Mouse (Mus musculus) megakaryocyte, embryonic 14.5 days (primary cell): Measurements from ENCODE around the gene Bcas1. TPM values are rescaled to one million over a fixed set of nuclear protein-coding genes. Genes with fewer than 3 reads are reported as not detected.

Source experiments
- H3K27me3 ChIP-seq: replicated peaks from 2 replicates; pipeline ENCODE3; 2012; ENCODE audit warnings: inconsistent platforms
- H3K36me3 ChIP-seq: replicated peaks from 2 replicates; pipeline ENCODE3; 2012; ENCODE audit warnings: low read length, inconsistent platforms, mixed read lengths
- H3K4me1 ChIP-seq: 2 replicates; pipeline ENCODE4 v1.6.1; 2012; ENCODE audit warnings: inconsistent platforms
- H3K4me3 ChIP-seq: replicated peaks from 2 replicates; pipeline ENCODE3; 2012; ENCODE audit warnings: moderate library complexity, mild to moderate bottlenecking, inconsistent platforms
- H3K9me3 ChIP-seq: 2 replicates; pipeline ENCODE4 v1.6.1; 2012; ENCODE audit warnings: inconsistent platforms
- FLI1 ChIP-seq: IDR thresholded peaks from 2 replicates; pipeline ENCODE4 v1.6.1; 2012; ENCODE audit warnings: low read length, inconsistent platforms, mixed read lengths
- GATA1 ChIP-seq: IDR thresholded peaks from 3 replicates; pipeline ENCODE4 v1.6.1; 2012; ENCODE audit warnings: mixed read lengths, low read length, inconsistent platforms, borderline replicate concordance
- polyA plus RNA-seq: library from polyadenylated mRNA; stranded (reverse); fragments of >175 nt; gene quantifications from 2 replicates; pipeline ENCODE4 v1.2.3, GENCODE M21; 2012; ENCODE audit warnings: low replicate concordance; ENCODE audit not compliant: insufficient read depth

The Bcas1 gene
- polyA plus RNA-seq, result not detected in 2 replicates

DNA sequence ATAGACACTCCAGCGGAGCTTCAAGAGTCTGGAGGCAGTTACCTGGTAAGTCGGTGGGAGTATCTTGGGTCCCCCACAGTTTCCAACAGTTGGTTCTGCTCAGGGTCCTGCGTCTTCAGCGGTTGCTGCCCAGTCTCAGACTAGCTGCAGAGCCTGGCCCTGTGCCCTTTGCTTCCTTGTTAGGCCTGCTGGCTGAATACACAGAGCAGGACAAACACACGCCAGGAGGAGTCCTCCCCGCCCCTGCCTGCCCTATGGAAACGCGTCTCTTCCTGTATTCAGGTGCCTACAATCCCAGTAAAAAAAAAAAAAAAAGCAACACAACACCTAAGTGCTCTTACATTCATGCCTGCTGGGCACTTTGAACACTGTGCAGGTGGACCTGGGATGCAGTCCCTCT is at the start of gene Bcas1:
TSS of gene Bcas1 (minus strand) at position 142 of the 400 bp plus-strand sequence.
- Histone ChIP-seq H3K36me3 (no peaks in the 10 kb centered on the region), H3K9me3 (peaks cover 18% of the 10 kb centered on the region), H3K4me3 (no peak within 1 kb of the TSS), H3K4me1 (no peaks in the 10 kb centered on the region), H3K27me3 (no peaks in the 10 kb centered on the region)
- TF ChIP-seq GATA1 (no peak), FLI1 (no peak)

DNA sequence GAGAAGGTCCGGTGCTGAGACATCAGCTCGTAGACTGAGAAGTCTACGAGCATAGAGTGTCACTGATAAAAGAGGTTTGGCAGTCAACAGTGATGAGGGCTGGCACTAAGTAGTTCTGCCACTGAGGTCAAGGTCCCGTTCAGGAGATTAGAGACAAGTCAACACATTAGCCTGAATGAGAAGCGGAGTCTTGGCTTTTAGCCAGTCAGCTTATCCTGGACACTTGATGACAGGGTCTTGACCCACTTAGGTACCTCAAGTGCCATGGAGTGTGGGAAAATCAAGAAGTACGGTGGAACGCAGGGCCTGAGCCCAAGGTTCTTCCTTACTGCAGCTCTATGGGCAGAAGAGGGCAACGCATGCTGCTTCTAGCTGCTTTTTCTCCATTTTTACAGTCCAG is 49.0 kb upstream of the Bcas1 start:
- Histone ChIP-seq H3K4me3 (no peak overlapping the region), H3K9me3 (peaks cover 25% of the 10 kb centered on the region)

DNA sequence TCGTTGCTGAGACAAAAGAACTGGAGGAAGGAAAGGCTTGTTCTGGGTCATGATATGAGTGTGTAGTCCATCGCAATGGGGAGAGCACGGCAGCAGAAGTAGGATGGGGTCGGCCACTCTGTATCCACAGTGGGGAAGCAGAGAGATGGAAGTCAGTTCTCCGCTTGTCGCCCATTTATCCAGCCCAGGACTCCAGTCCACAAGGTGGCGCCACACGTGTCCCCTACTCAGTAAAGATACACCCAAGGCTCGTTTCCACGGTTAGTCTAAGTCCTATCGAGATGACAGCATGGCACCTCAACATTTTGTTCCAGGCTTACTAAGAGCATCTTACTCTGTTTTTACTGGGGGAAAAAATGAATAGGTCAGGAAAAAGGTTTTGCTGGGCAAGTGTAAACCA is 48.6 kb upstream of the Bcas1 start:
- H3K36me3 ChIP-seq, result no peaks in the 10 kb centered on the region
- peaks cover 25% of the 10 kb centered on the region for H3K9me3 ChIP-seq
- no peak overlapping the region for H3K4me3 ChIP-seq
- TF ChIP-seq GATA1 (no peak), FLI1 (no peak)
- H3K27me3 ChIP-seq, result peaks cover 49% of the 10 kb centered on the region
- H3K4me1 ChIP-seq, result no peaks in the 10 kb centered on the region

More for the DNA sequence above, 49.0 kb upstream of the Bcas1 start:
- TF ChIP-seq GATA1 (no peak), FLI1 (no peak)
- Histone ChIP-seq H3K36me3 (no peaks in the 10 kb centered on the region), H3K4me1 (no peaks in the 10 kb centered on the region), H3K27me3 (peaks cover 45% of the 10 kb centered on the region)

DNA sequence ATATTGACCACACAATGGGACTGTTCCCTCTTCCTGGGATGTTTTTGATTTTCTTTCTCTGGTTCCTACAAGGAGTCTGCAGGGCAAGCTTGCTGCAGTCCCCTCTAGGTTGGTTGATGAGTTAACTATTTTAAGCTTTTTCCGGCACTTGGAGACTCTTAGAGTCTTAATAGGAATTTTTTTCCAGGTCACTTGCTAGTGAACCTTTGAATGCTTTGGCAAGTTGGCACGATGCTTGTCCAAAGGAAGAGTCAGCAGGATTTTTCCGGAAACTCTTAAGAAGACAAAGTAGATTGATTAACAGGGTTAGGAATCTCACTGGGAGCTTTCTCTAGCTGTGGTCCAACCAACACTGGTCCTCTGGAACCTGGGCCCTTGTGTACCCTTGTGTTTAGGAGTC is 47.5 kb upstream of the Bcas1 start:
- TF ChIP-seq FLI1, result no peak
- no peak for TF ChIP-seq GATA1
- H3K4me3 ChIP-seq, result no peak overlapping the region
- no peaks in the 10 kb centered on the region for H3K36me3 ChIP-seq
- peaks cover 6% of the 10 kb centered on the region for H3K4me1 ChIP-seq
- peaks cover 21% of the 10 kb centered on the region for H3K9me3 ChIP-seq
- peaks cover 49% of the 10 kb centered on the region for H3K27me3 ChIP-seq

DNA sequence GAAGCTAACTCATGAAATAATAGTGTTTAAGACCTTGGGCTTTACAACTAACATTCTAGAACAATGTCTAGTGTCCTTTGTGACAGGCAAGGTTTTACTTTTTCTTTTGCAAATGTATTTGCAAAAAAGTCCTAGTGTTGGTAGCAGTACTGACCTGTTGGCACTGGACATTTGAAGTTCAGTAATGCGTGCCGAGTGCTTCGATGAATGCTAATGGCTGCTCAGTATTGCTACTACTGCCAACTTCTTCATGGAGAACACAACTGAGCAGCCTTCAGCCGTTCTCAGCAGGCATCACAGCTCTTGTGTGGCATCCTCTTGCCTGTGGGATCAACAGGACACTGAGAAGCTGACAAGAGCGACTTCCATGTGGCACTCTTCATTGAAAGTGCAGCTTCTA is 46.5 kb upstream of the Bcas1 start:
- no peak overlapping the region for H3K4me3 ChIP-seq
- H3K4me1 ChIP-seq, result peaks cover 16% of the 10 kb centered on the region
- H3K9me3 ChIP-seq, result peaks cover 21% of the 10 kb centered on the region
- H3K27me3 ChIP-seq, result peaks cover 51% of the 10 kb centered on the region
- TF ChIP-seq GATA1 (no peak), FLI1 (no peak)
- H3K36me3 ChIP-seq, result no peaks in the 10 kb centered on the region

GRCm38 (mm10) chr2:170470591-170470990 is 42.9 kb upstream of the Bcas1 start:
- H3K4me1 ChIP-seq, result peaks cover 18% of the 10 kb centered on the region
- no peak for TF ChIP-seq GATA1
- no peak for TF ChIP-seq FLI1
- no peak overlapping the region for H3K4me3 ChIP-seq
- peaks cover 58% of the 10 kb centered on the region for H3K27me3 ChIP-seq
- peaks cover 23% of the 10 kb centered on the region for H3K9me3 ChIP-seq
- H3K36me3 ChIP-seq, result no peaks in the 10 kb centered on the region

DNA sequence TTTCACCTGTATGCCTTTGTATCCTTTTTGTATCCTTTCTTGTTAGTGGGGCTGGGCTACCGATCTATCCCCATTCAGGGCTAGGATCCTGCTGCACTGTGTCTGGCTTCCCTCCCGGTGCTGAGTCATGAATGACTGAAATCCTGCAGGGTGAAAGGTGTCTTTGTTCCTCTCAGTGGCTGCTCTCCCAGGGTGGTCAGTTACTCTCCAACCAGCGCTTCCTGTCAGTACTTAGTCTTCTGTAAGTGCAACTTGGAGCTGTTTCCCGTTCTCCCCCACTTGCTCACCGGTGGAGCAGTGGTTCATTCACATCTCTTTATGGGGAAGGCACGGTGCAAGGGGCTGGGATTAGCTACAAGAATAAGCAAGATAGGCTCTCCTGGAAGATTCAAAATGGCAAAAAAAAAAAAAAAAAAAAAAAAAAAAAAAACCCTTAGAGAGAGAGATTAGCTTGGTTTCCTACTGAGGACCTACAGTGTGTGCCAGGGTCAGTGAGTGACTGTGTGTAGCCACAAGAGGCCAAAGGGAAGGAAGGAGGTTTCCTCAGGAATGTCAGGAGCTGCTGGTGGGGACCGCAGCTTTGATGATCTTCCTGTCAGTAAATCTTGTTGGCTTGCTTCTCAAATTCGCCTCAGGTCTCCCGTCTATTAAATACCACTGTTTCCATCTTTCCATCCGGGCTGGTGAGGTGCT is 42.1 kb upstream of the Bcas1 start:
- H3K36me3 ChIP-seq, result no peaks in the 10 kb centered on the region
- peaks cover 58% of the 10 kb centered on the region for H3K27me3 ChIP-seq
- H3K9me3 ChIP-seq, result peaks cover 23% of the 10 kb centered on the region
- peaks cover 18% of the 10 kb centered on the region for H3K4me1 ChIP-seq
- no peak overlapping the region for H3K4me3 ChIP-seq
- TF ChIP-seq FLI1 (no peak), GATA1 (no peak)

DNA sequence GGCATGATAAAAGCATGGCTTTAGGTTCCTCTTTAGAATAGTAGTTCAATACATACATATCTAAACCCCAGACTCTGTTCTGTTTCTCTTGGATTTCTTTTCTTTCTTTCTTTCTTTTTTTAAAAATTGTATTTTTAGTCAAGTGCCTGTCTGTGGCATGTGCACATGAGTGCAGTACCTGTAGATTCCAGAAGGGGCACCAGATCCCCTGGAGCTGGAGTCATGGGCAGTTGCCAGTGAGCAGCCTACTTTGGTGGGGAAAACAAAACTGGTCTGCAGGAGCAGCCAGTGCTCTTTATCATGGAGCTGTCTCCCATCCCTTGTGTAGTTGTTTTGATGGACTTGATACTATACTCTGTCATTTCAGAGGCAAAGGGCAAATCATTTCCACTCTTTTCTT is 40.4 kb upstream of the Bcas1 start:
- Histone ChIP-seq H3K27me3 (peaks cover 53% of the 10 kb centered on the region), H3K4me3 (no peak overlapping the region), H3K9me3 (peaks cover 15% of the 10 kb centered on the region), H3K4me1 (peaks cover 18% of the 10 kb centered on the region), H3K36me3 (no peaks in the 10 kb centered on the region)
- TF ChIP-seq FLI1 (no peak), GATA1 (no peak)

DNA sequence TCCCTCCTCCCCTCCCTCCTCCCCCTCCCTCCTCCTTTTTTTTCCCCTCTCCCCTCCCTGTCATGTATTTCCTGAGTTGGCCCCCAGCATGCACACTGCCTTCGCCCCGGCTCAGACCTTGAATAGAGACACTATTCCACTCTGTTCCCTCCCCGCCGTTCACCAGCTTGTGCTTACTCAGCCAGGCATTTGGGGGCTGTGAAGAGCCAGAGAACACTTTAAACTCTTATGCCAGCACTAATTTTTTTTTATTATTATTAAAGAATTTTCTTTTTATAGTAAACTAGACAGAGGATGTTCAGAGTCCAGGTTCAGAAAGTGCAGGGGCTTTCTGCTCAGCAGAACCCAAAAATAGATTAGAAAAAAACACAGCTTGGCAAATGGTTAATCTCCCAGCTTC is 37.2 kb upstream of the Bcas1 start:
- no peak for TF ChIP-seq GATA1
- no peak for TF ChIP-seq FLI1
- H3K9me3 ChIP-seq, result peaks cover 13% of the 10 kb centered on the region
- H3K4me1 ChIP-seq, result peaks cover 9% of the 10 kb centered on the region
- H3K36me3 ChIP-seq, result no peaks in the 10 kb centered on the region
- peaks cover 50% of the 10 kb centered on the region for H3K27me3 ChIP-seq
- no peak overlapping the region for H3K4me3 ChIP-seq

DNA sequence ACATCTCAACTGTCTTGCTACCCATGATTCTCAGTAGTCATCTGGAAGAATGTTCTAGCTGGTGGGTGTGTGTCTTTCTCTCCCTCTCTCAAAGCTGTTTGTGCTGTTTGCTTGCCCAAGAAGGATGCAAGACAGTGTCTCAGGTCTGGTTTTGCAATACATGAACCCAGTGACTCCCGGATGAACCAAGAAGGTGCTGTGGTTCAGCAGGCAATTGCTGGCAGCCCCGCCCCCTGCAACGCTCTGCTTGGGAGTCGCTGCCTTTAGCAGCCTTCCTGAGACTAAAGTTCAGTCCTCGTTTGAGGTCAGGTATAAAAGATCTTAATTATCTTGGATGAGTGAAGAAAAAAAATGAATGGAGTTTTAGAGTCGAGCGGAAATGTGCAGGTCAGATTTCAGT is 34.0 kb upstream of the Bcas1 start:
- H3K27me3 ChIP-seq, result peaks cover 51% of the 10 kb centered on the region
- TF ChIP-seq GATA1, result no peak
- no peak for TF ChIP-seq FLI1
- no peak overlapping the region for H3K4me3 ChIP-seq
- H3K9me3 ChIP-seq, result peaks cover 4% of the 10 kb centered on the region; the same call in 1 of the 2 replicates
- H3K36me3 ChIP-seq, result no peaks in the 10 kb centered on the region
- H3K4me1 ChIP-seq, result no peaks in the 10 kb centered on the region
